ENCODE assay signal across 8 mouse cellular contexts in genomic region chr6:108098171-108098845, GRCm38 (mm10). TPM values are rescaled to one million over a fixed set of nuclear protein-coding genes. Genes with fewer than 3 reads are reported as not detected.
DNase-seq lines count a peak whose midpoint lies in the region; ATAC-seq lines count a peak whose summit lies in the region.

No protein-coding gene starts in this region.

- H3K27me3 ChIP-seq in embryonic facial prominence, embryonic 15.5 days: no peaks in the 10 kb centered on the region
- no peaks in the 10 kb centered on the region for H3K27me3 ChIP-seq in heart, embryonic 14.5 days (ENCODE audit: control insufficient read depth, insufficient read depth, low read length)
- no peaks in the 10 kb centered on the region for H3K27me3 ChIP-seq in kidney, embryonic 16.5 days (ENCODE audit: insufficient read depth, low read length)
- no peaks in the 10 kb centered on the region for H3K27me3 ChIP-seq in liver, embryonic 11.5 days (replicated peaks; ENCODE audit: control insufficient read depth, insufficient read depth, low read length)
- no peaks in the 10 kb centered on the region for H3K27me3 ChIP-seq in splenic B cell, adult 2 months (ENCODE audit: control insufficient read depth, insufficient read depth, low read length, poor library complexity, severe bottlenecking)

- no peaks in the 10 kb centered on the region for H3K36me3 ChIP-seq in embryonic facial prominence, embryonic 15.5 days
- H3K36me3 ChIP-seq in heart, embryonic 14.5 days (ENCODE audit: control insufficient read depth, insufficient read depth, low read length): no peaks in the 10 kb centered on the region
- no peaks in the 10 kb centered on the region for H3K36me3 ChIP-seq in kidney, embryonic 16.5 days (ENCODE audit: insufficient read depth, low read length)
- H3K36me3 ChIP-seq in liver, embryonic 11.5 days (ENCODE audit: control insufficient read depth, insufficient read depth, low read length): no peaks in the 10 kb centered on the region
- no peaks in the 10 kb centered on the region for H3K36me3 ChIP-seq in splenic B cell, adult 2 months (ENCODE audit: control insufficient read depth, insufficient read depth, low read length, poor library complexity, severe bottlenecking)

- H3K27ac ChIP-seq in embryonic facial prominence, embryonic 15.5 days (replicated peaks): no peak overlapping the region
- H3K27ac ChIP-seq in heart, embryonic 14.5 days (replicated peaks in 1 of 2; ENCODE audit: control insufficient read depth in 1 of 2, insufficient read depth in 1 of 2, low read depth in 2 of 2, low read length in 2 of 2): no peak overlapping the region
- H3K27ac ChIP-seq in kidney, embryonic 16.5 days (ENCODE audit: low read length): no peak overlapping the region
- H3K27ac ChIP-seq in liver, embryonic 11.5 days (ENCODE audit: low read depth, low read length): no peak overlapping the region

- H3K4me3 ChIP-seq in embryonic facial prominence, embryonic 15.5 days (replicated peaks): no peak overlapping the region
- no peak overlapping the region for H3K4me3 ChIP-seq in heart, embryonic 14.5 days (ENCODE audit: control insufficient read depth in 1 of 2, insufficient read depth in 1 of 2, low read depth in 1 of 2, low read length in 2 of 2)
- H3K4me3 ChIP-seq in kidney, embryonic 16.5 days (ENCODE audit: low read length): no peak overlapping the region
- no peak overlapping the region for H3K4me3 ChIP-seq in liver, embryonic 11.5 days (ENCODE audit: low read depth, low read length)

- peaks cover 11% of the 10 kb centered on the region; the same call in 1 of the 2 replicates for H3K4me1 ChIP-seq in embryonic facial prominence, embryonic 15.5 days
- peaks cover 10 to 23% of the 10 kb centered on the region in 2 experiments for H3K4me1 ChIP-seq in heart, embryonic 14.5 days (ENCODE audit: control insufficient read depth in 2 of 2, insufficient read depth in 2 of 2, low read length in 2 of 2)
- H3K4me1 ChIP-seq in kidney, embryonic 16.5 days (ENCODE audit: insufficient read depth, low read length): peaks cover 11% of the 10 kb centered on the region; the same call in 1 of the 2 replicates
- no peaks in the 10 kb centered on the region for H3K4me1 ChIP-seq in liver, embryonic 11.5 days (replicated peaks; ENCODE audit: control insufficient read depth, insufficient read depth, low read length)

- peak overlapping the region; percentile 22; the same call in 1 of the 2 replicates for H3K4me2 ChIP-seq in embryonic facial prominence, embryonic 15.5 days (replicated peaks)
- 0 out of 2 replicates have a peak overlapping the region, but pooled peaks have one; percentile 19 for H3K4me2 ChIP-seq in heart, embryonic 14.5 days (ENCODE audit: low read length)
- H3K4me2 ChIP-seq in kidney, embryonic 16.5 days (replicated peaks; ENCODE audit: low read depth, low read length): no peak overlapping the region
- H3K4me2 ChIP-seq in liver, embryonic 11.5 days: no peak overlapping the region

- H3K9ac ChIP-seq in embryonic facial prominence, embryonic 15.5 days: no peak overlapping the region
- H3K9ac ChIP-seq in heart, embryonic 14.5 days (ENCODE audit: low read length): no peak overlapping the region
- H3K9ac ChIP-seq in kidney, embryonic 16.5 days (replicated peaks; ENCODE audit: low read length): no peak overlapping the region
- no peak overlapping the region for H3K9ac ChIP-seq in liver, embryonic 11.5 days (ENCODE audit: low read depth, low read length)

- no peaks in the 10 kb centered on the region for H3K9me3 ChIP-seq in embryonic facial prominence, embryonic 15.5 days (replicated peaks)
- H3K9me3 ChIP-seq in heart, embryonic 14.5 days (ENCODE audit: control insufficient read depth, low read length): no peaks in the 10 kb centered on the region
- no peaks in the 10 kb centered on the region for H3K9me3 ChIP-seq in kidney, embryonic 16.5 days (ENCODE audit: low read length)
- H3K9me3 ChIP-seq in liver, embryonic 11.5 days (ENCODE audit: control insufficient read depth, low read length): no peaks in the 10 kb centered on the region

- no peak; the same call in 1 of the 2 replicates for ATAC-seq in embryonic facial prominence, embryonic 15.5 days (ENCODE audit: insufficient number of reproducible peaks, low FRiP score, low TSS enrichment, low read depth)
- no peak for ATAC-seq in heart, embryonic 14.5 days (ENCODE audit: insufficient number of reproducible peaks, insufficient read depth, low FRiP score, low read depth)
- ATAC-seq in kidney, embryonic 16.5 days (ENCODE audit: low FRiP score, low TSS enrichment): peak; percentile 72; the same call in 1 of the 2 replicates
- peak; percentile 65 for ATAC-seq in liver, embryonic 11.5 days (replicated peaks; ENCODE audit: low FRiP score)

- peak; percentile 63 for DNase-seq in urinary bladder, postnatal 14 days (ENCODE audit: low spot score)
- DNase-seq in urinary bladder, adult 2 months (ENCODE audit: low spot score): no peak
- DNase-seq in liver, embryonic 11.5 days (ENCODE audit: low spot score): no peak
- DNase-seq in naive thymus-derived CD4-positive, alpha-beta T cell, adult 2 months (ENCODE audit: low read depth): peak; percentile 85
- peak; percentile 89 for DNase-seq in splenic B cell, adult 2 months (ENCODE audit: low read depth, low spot score)

- WGBS in embryonic facial prominence, embryonic 15.5 days: 18% methylated on average over 9 of the region's 9 CpGs
- WGBS in heart, embryonic 14.5 days: 14% methylated on average over 9 of the region's 9 CpGs
- 22% methylated on average over 9 of the region's 9 CpGs for WGBS in kidney, embryonic 16.5 days
- 18% methylated on average over 9 of the region's 9 CpGs for WGBS in liver, embryonic 11.5 days

RNA-seq across cellular contexts. Expression of gene Setmar, which starts 33.5 kb away (rescaled TPM):
- 6.6 and 9.5 TPM in 2 replicates for polyA plus RNA-seq in urinary bladder, adult 2 months (2012; rRNA removed)
- polyA plus RNA-seq in embryonic facial prominence, embryonic 15.5 days (2015; fragmentation: Nextera tagmentation; extraction: Ambion mirVana): 6.8 and 7.9 TPM in 2 replicates
- 4.1 and 5.1 TPM in 2 replicates for polyA plus RNA-seq in heart, embryonic 14.5 days (2014; fragmentation: Nextera tagmentation; extraction: Ambion mirVana)
- 8.2 and 9.3 TPM in 2 replicates for polyA plus RNA-seq in kidney, embryonic 16.5 days (2015; fragmentation: Nextera tagmentation; extraction: Ambion mirVana)
- 5.3 and 5.9 TPM in 2 replicates for polyA plus RNA-seq in liver, embryonic 11.5 days (2014; fragmentation: Nextera tagmentation; extraction: Ambion mirVana)

Comparison
In these comparisons a context has a peak if more than half of its experiments do, and no peak if none do; other contexts are left out.
1. DNase-seq: peak in urinary bladder, postnatal 14 days (single experiment), naive thymus-derived CD4-positive, alpha-beta T cell, adult 2 months (single experiment) and splenic B cell, adult 2 months (single experiment); none in urinary bladder, adult 2 months (single experiment) and liver, embryonic 11.5 days (single experiment).
2. ATAC-seq: peak in kidney, embryonic 16.5 days (single experiment) and liver, embryonic 11.5 days (single experiment); none in embryonic facial prominence, embryonic 15.5 days (single experiment) and heart, embryonic 14.5 days (single experiment).
3. H3K4me2 ChIP-seq: peak in embryonic facial prominence, embryonic 15.5 days (single experiment) and heart, embryonic 14.5 days (single experiment); none in kidney, embryonic 16.5 days (single experiment) and liver, embryonic 11.5 days (single experiment).